Mouse (Mus musculus) midbrain, postnatal 0 days (tissue): ENCODE results near the gene Mpg. TPM values are rescaled to one million over a fixed set of nuclear protein-coding genes. Genes with fewer than 3 reads are reported as not detected.

Experiments
- ATAC-seq: fragments of 200-750 bp; cut with Nextera tagmentation; 2 replicates; pipeline ENCODE4 v1.8.0; 2017; ENCODE audit warnings: moderate number of reproducible peaks, mild to moderate bottlenecking, moderate TSS enrichment, moderate library complexity; ENCODE audit not compliant: low FRiP score
- DNase-seq: peaks from one replicate; pipeline ENCODE4 v3.0.0-alpha.2; 2015; ENCODE audit warnings: low spot score
- H3K27ac ChIP-seq: fragments of 300-500 bp; sonication (generic); 2 replicates; pipeline ENCODE4 v1.5.1; 2014; ENCODE audit warnings: low read depth, mild to moderate bottlenecking, low read length, mixed read lengths
- H3K27me3 ChIP-seq: fragments of 300-500 bp; sonication (generic); 2 replicates; pipeline ENCODE4 v1.6.1; 2014; ENCODE audit warnings: low read length, control low read depth, mixed read lengths; ENCODE audit not compliant: insufficient read depth
- H3K36me3 ChIP-seq: fragments of 300-500 bp; sonication (generic); 2 replicates; pipeline ENCODE4 v1.6.1; 2014; ENCODE audit warnings: low read length, control low read depth, mixed read lengths; ENCODE audit not compliant: insufficient read depth
- H3K4me1 ChIP-seq: fragments of 300-500 bp; sonication (generic); 2 replicates; pipeline ENCODE4 v1.6.1; 2014; ENCODE audit warnings: mild to moderate bottlenecking, control low read depth, antibody characterized with exemption, low read length, mixed read lengths; ENCODE audit not compliant: insufficient read depth
- H3K4me2 ChIP-seq: fragments of 300-500 bp; sonication (generic); 2 replicates; pipeline ENCODE4 v1.6.1; 2014; ENCODE audit warnings: low read depth, mild to moderate bottlenecking, low read length, mixed read lengths; ENCODE audit not compliant: poor library complexity, severe bottlenecking
- H3K4me3 ChIP-seq: fragments of 300-500 bp; sonication (generic); 2 replicates; pipeline ENCODE4 v1.5.1; 2014; ENCODE audit warnings: low read depth, mild to moderate bottlenecking, low read length, moderate library complexity
- H3K9ac ChIP-seq: fragments of 300-500 bp; sonication (generic); replicated peaks from 2 replicates; pipeline ENCODE4 v1.6.1; 2014; ENCODE audit warnings: mild to moderate bottlenecking, low read length, moderate library complexity, mixed read lengths; ENCODE audit not compliant: poor library complexity, severe bottlenecking
- H3K9me3 ChIP-seq: fragments of 300-500 bp; sonication (generic); 2 replicates; pipeline ENCODE4 v1.6.1; 2016; ENCODE audit warnings: low read length, control low read depth
- CTCF ChIP-seq: IDR thresholded peaks from 2 replicates; pipeline ENCODE4 v1.5.1; 2016; ENCODE audit warnings: antibody characterized with exemption, mild to moderate bottlenecking
- WGBS: fragments of 180-500 bp; shearing (Covaris S2); extraction: QIAGEN DNeasy Blood & Tissue Kit; methylation state at CpG from one replicate; pipeline ENCODE4 v1.1.7; 2014; 5-methylcytosine and 5-hydroxymethylcytosine counted together
- polyA plus RNA-seq: library from polyadenylated mRNA; unstranded; fragments of >200 nt; fragmentation: Nextera tagmentation; extraction: Ambion mirVana; gene quantifications from 2 replicates; pipeline ENCODE4 v1.2.1, GENCODE M21; 2015
- total RNA-seq: library from RNA; depleted of rRNA; stranded (reverse); fragments of >200 nt; gene quantifications from 2 replicates; pipeline ENCODE4 v1.2.3, GENCODE M21; 2014

Gene Mpg
- total and polyA plus RNA-seq, 2 experiments from 2014 or later, result 31.2 to 31.7 TPM

DNA sequence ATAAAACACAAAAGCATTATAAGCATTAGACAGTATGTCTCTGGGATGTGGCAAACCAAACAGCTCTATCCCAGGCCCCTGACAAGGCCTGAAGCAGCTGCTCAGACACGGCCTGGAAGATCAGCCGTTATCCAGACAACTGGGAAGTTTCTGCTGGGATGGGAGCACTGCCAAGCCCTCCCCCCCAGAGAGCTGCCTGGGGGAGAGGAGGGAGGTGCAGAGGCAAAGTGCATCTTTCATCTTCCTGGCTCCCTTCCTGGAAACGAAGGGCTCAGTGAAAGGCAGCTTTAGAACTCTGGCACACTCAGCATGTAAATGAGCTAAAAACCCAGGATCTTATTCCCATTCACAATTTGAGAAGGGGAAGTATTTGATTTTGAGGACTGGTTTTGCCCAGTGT, 9.3 kb downstream of the Mpg start:
- H3K9ac ChIP-seq, result no peak overlapping the region
- WGBS, result 30% methylated on average over 3 of the region's 3 CpGs
- H3K4me2 ChIP-seq, result no peak overlapping the region
- peak; percentile 88 for DNase-seq
- H3K27me3 ChIP-seq, result no peaks in the 10 kb centered on the region
- TF ChIP-seq CTCF, result no peak
- no peak overlapping the region for H3K4me3 ChIP-seq
- H3K9me3 ChIP-seq, result no peaks in the 10 kb centered on the region
- H3K4me1 ChIP-seq, result 0 out of 2 replicates have a peak, but pooled peaks cover 5% of the 10 kb centered on the region
- peaks cover 36% of the 10 kb centered on the region for H3K36me3 ChIP-seq
- ATAC-seq, result peak; percentile 36; the same call in 1 of the 2 replicates
- no peak overlapping the region for H3K27ac ChIP-seq

DNA sequence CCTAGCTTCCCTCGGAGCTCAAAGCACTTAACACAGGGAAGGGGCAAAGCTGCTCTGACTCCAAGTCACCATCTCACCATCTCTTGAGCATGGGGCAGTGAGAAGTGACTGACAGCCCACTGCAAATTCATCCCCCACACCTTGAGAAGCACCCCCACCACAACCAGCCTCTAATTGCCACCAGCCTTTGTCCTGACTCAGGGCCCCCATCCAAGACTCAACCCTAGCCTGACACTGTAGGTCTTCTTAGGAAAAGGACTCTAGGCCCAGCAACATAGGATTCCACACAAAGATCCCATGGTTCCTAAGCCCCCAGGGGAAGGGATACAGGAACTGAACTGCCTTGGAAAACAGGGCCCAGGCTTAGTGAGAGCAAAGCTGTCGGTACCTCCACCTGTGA, 9.8 kb downstream of the Mpg start:
- TF ChIP-seq CTCF, result no peak
- ATAC-seq (no peak), DNase-seq (no peak)
- no peaks in the 10 kb centered on the region for H3K9me3 ChIP-seq
- no peak overlapping the region for H3K9ac ChIP-seq
- H3K27ac ChIP-seq, result peak overlapping the region; percentile 44; the same call in 1 of the 2 replicates
- H3K4me3 ChIP-seq, result no peak overlapping the region
- H3K36me3 ChIP-seq, result peaks cover 37% of the 10 kb centered on the region
- H3K27me3 ChIP-seq, result no peaks in the 10 kb centered on the region
- no peak overlapping the region for H3K4me2 ChIP-seq
- 0 out of 2 replicates have a peak, but pooled peaks cover 5% of the 10 kb centered on the region for H3K4me1 ChIP-seq
- 46% methylated on average over 2 of the region's 2 CpGs for WGBS

DNA sequence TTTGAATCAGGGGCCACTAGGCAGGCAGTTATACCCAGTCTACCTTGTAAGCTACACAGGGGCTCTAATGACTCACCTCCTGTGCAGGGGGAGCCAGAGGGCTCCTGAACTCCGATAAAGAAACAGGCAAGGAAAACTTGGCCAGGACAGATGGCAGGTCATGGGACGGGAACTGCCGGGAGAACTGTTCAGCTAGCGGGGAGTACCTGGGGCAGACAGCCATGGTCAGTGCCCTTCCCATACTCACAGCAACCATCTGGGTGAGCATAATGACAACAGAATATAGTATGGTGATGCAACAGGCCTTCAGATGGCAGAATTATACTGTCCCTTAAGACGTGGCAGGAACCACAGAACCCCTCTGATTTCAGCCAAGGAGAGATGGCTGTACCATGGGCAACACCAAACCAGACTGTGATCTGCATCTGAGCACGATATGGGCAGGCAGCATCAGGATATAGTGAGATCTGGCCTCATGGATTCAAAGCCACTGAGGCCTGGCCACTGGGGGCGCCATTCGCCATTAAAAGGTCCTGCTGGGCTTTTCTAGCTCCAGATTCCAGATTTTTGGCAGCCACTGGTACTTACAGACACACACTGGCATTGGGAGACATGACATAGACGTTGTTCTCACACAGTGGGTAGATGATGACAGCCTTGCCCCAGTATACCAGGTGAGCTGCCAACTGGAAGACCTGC, 10.6 kb downstream of the Mpg start:
- Histone ChIP-seq H3K36me3 (peaks cover 37% of the 10 kb centered on the region), H3K9ac (no peak overlapping the region), H3K27me3 (no peaks in the 10 kb centered on the region), H3K4me3 (no peak overlapping the region), H3K4me1 (0 out of 2 replicates have a peak, but pooled peaks cover 5% of the 10 kb centered on the region), H3K27ac (peak overlapping the region; percentile 44; the same call in 1 of the 2 replicates), H3K4me2 (no peak overlapping the region), H3K9me3 (no peaks in the 10 kb centered on the region)
- ATAC-seq, result no peak
- peak; percentile 81 for TF ChIP-seq CTCF
- DNase-seq, result peak; percentile 82
- 57% methylated on average over 9 of the region's 9 CpGs for WGBS

DNA sequence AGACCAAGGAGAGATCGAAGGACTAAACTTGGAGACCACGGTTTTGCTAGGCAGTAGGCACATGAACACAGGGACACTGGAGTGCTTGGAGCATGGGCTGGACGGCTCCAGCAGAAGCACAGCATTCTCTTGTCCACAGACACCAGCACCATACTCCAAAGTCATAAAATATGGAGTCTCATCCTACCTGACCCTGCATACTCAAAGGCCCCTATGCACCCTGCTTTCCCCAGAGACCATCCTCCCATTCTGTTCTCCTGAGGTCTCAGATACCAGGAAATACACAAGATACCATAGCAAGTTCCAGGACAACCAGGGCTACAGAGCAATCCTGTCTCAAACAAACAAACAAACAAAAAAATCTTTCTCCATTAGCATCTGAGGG, 11.1 kb downstream of the Mpg start:
- no peak for TF ChIP-seq CTCF
- H3K4me3 ChIP-seq, result no peak overlapping the region
- no peaks in the 10 kb centered on the region for H3K27me3 ChIP-seq
- no peak overlapping the region for H3K9ac ChIP-seq
- no peaks in the 10 kb centered on the region for H3K9me3 ChIP-seq
- 86% methylated on average over 3 of the region's 3 CpGs for WGBS
- peaks cover 40% of the 10 kb centered on the region for H3K36me3 ChIP-seq
- H3K4me2 ChIP-seq, result no peak overlapping the region
- 0 out of 2 replicates have a peak, but pooled peaks cover 5% of the 10 kb centered on the region for H3K4me1 ChIP-seq
- H3K27ac ChIP-seq, result no peak overlapping the region
- DNase-seq, result no peak
- ATAC-seq, result no peak

DNA sequence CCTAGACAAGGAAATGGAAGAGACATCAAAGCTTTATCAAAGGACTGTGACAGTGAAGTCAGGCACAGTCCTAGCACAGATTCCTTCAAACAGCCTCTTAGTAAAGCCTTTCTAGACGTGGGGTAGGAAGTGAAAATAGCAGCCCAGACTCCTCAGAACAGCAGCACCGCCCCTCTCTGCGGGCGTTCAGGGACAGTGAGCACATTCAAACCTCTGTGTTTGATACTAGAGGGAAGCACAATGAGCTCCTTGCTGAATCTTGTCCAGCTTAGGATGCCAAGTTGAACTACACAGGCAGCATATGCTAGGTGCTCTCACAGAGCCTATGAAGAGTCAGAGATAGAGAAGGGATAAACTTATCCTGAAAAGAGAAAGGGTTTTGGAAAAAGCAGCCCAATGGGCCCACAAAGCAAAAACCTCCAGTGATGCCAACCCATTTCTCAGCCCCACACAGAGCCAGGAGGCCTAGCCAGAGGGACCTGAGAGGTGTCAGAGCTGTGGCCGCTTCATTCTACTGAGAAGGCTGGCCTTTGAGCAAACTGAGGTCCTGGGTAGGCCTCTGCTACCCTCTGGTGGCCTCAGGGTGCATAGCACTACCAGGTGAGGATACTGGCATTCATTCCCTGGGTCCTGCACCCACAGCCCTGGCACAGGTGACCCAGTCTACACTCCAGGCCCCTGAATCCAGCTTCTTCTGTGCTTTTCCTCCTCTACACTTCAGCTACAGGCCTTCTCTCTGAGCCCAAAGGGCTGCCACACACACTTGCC, 12.0 kb downstream of the Mpg start:
- Histone ChIP-seq H3K4me3 (no peak overlapping the region), H3K9ac (no peak overlapping the region), H3K4me1 (0 out of 2 replicates have a peak, but pooled peaks cover 5% of the 10 kb centered on the region), H3K27ac (no peak overlapping the region), H3K4me2 (no peak overlapping the region), H3K27me3 (no peaks in the 10 kb centered on the region), H3K36me3 (peaks cover 42% of the 10 kb centered on the region), H3K9me3 (no peaks in the 10 kb centered on the region)
- peak; percentile 72 for DNase-seq
- WGBS, result 67% methylated on average over 5 of the region's 5 CpGs
- 0 out of 2 replicates have a peak, but pooled peaks have one; percentile 27 for ATAC-seq
- TF ChIP-seq CTCF, result peak; percentile 93

DNA sequence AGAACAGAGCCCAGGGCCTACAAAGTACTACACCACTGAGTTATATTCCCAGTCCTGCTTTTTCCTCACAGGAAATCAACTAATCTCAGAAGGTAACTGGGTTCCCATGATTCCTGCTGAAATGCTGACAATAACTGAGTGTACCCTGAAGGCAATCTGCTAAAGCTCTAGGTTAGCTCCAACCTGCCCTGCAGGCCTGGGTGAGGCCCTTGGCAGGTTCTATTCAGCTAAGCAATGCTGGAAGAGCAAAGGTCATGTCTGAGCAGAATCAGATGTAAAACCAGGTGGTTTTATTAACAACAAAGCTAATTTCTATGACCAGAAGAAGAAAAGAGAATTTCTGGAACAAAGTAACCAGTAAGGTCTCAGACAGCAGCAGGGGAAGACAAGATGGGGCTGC, 15.1 kb downstream of the Mpg start:
- no peak overlapping the region for H3K4me2 ChIP-seq
- TF ChIP-seq CTCF, result no peak
- H3K9me3 ChIP-seq, result no peaks in the 10 kb centered on the region
- H3K4me1 ChIP-seq, result 0 out of 2 replicates have a peak, but pooled peaks cover 3% of the 10 kb centered on the region
- H3K36me3 ChIP-seq, result peaks cover 39% of the 10 kb centered on the region
- H3K9ac ChIP-seq, result no peak overlapping the region
- no peaks in the 10 kb centered on the region for H3K27me3 ChIP-seq
- no peak overlapping the region for H3K27ac ChIP-seq
- ATAC-seq, result no peak
- no peak overlapping the region for H3K4me3 ChIP-seq
- DNase-seq, result no peak
